Mouse (Mus musculus): ENCODE measurements around the gene Gnb3.

DNA sequence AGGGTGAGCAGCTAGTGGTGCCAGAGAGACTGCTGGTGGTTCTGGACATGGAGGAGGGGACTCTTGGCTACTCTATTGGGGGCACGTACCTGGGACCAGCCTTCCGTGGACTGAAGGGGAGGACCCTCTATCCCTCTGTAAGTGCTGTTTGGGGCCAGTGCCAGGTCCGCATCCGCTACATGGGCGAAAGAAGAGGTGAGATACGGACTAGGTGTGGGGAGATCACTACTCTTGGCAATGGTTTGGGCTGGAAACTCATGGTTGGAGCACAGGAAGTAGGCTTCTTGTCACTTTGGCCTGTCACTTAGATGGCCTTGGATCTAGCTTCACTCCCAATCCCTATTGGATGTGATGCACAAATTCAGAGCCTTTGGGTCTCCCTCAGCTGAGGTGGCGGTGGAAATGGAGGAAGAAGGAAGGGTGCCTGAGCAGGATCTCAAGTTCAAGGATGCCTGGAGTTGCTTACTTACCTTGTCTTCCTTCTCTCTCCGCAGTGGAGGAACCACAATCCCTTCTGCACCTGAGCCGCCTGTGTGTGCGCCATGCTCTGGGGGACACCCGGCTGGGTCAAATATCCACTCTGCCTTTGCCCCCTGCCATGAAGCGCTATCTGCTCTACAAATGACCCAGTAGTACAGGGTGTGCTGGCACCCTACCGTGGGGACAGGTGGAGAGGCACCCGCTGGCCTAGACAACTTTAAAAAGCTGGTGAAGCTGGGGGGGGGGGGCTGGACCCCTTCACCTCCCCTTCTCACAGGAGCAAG, 30.1 kb downstream of the Gnb3 start:
- no peak for TF ChIP-seq JUND (conservative IDR thresholded peaks at IDR 0.05; ENCODE audit: low read depth, low read length)
- no peak for TF ChIP-seq CTCF (conservative IDR thresholded peaks at IDR 0.05 in 1 of 2, IDR thresholded peaks at IDR 0.05 in 1 of 2; ENCODE audit: low read depth in 2 of 2, low read length in 2 of 2)
- TF ChIP-seq ZNF384 (IDR thresholded peaks at IDR 0.05; ENCODE audit: low read depth, low read length), result no peak
- TF ChIP-seq BHLHE40 (IDR thresholded peaks at IDR 0.05; ENCODE audit: low read depth, low read length), result no peak
- TF ChIP-seq EP300 (IDR thresholded peaks at IDR 0.05; ENCODE audit: low read length), result no peak
- peak; percentile 33; the same call in 1 of the 2 replicates for TF ChIP-seq POLR2A (IDR thresholded peaks at IDR 0.05; ENCODE audit: low read depth, low read length)
- TF ChIP-seq USF1 (IDR thresholded peaks at IDR 0.05; ENCODE audit: low read depth, low read length), result no peak
- no peak for TF ChIP-seq ELF1 (IDR thresholded peaks at IDR 0.05; ENCODE audit: low read depth, low read length)
- no peak for TF ChIP-seq E2F4 (IDR thresholded peaks at IDR 0.05; ENCODE audit: insufficient replicate concordance, low read depth, low read length)

All from CH12.LX (cell line).